Mouse (Mus musculus): Measurements from ENCODE around the gene Elovl6.

Elovl6 gene

DNA sequence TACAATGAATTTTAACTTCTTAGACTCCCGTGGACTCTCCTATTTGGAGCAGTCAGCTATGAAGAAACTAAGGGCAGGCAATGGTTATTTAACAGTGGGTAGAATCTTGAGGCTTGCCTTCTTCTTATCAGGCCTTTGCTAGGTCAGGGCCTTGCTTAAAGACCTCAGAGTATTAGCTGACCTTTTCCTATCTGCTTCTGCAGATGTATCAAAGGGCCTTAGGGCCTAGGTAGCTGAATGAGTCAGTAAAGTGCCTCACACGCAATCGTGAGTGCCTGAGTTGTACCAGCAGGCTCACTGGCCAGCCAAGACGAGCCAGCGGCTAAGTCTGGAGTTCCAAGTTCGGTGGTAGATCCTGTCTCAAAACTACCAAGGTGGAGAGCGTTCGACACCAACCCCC is 33.3 kb downstream of the Elovl6 start:
- no peak for DNase-seq (ENCODE audit: low read depth, low spot score)

DNA sequence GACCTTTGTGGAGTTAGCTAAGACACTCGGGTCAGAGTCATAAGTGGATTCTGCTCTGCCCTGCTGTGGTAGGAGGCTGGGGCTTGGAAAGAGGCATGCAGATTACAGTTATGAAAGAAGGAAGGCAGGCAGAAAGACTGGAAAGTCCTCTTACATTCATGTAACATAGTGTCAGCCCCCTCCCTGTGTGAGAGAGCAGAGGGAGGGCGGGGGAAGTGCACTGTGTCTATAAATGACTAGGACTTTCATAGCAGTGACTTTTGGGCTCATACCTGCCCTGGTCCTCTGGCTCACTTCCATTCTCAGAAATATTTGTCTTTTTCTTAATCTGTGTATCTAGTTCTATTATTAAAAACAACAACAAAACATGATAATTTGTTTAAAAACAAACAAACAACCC is 33.9 kb downstream of the Elovl6 start:
- DNase-seq (ENCODE audit: low read depth, low spot score), result no peak

DNA sequence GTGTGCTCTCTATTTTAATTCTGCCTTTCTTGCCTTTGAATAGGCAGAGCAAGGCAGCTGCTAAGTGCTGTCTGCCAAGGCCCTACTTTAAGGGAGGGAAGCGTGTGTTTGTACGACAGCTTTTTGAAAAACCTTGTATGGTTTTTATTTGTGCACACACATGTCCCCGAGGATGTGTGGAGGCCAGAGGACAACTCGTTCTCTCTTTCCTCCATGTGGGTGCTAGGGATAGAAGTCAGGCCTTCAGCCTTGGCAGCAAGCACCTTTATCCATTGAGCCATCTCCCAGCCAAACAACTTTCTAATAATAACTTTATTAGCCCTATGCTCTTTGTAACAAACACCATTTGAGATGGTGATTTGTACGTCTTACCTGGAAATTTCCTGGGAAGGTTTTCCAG is 34.7 kb downstream of the Elovl6 start:
- no peak for DNase-seq (ENCODE audit: low read depth, low spot score)

DNA sequence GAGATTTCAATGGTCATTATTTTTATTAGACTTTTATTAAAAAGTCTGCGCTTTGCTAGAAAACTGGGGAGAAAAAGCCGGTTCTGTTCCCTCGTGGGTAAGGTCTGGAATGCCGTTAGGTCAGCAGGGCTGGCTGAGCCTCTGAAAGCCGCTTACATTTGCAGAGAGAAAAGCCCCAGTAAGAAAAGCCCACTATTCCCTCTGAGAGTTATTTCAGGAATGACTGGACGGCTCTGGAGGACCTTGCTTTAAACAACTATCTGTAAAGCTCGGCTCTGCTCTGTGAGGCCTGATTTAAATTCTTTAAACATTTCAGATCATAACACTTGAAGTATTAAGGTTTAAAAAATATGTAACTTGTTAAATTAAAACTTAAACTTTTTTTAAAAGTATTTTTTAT is 36.4 kb downstream of the Elovl6 start:
- no peak for DNase-seq (ENCODE audit: low read depth, low spot score)

DNA sequence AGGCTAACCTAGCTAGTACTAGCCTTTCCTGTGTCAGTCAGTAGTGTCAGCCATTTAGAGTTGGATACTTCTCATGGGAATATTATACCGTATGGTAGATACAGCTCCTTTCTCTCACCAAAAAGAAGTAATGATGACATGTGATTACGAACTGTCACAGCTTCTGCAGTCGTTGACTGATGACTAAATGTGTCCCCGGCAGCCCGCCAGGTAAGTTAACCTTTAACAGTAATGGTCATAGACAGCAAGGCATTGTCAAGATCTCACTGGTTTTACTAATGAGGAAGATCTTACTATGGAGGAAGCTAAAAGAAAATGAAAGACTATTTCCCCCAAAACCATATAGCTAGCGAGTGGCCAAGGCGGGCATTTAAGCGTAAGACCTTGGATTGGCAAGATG is 38.8 kb downstream of the Elovl6 start:
- no peak for DNase-seq (ENCODE audit: low read depth, low spot score)

DNA sequence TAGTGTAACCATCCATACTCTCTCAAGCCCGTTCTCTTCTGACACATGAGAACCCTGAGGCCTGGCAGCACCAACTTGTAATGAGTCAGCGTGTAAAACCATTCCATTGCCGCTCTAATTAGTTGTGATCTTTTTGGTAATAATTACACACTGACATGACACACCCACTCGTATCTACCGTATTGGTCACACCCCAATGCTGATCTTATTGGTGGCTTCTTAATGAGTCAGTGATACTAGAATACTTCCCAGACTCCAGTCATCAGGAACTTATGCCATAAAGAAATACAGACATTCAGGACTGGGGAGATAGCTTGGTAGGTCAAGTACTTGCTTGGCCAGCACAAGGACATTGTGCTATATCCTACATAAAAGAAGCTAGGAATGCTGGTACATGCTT is 39.5 kb downstream of the Elovl6 start:
- no peak for DNase-seq (ENCODE audit: low read depth, low spot score)

DNA sequence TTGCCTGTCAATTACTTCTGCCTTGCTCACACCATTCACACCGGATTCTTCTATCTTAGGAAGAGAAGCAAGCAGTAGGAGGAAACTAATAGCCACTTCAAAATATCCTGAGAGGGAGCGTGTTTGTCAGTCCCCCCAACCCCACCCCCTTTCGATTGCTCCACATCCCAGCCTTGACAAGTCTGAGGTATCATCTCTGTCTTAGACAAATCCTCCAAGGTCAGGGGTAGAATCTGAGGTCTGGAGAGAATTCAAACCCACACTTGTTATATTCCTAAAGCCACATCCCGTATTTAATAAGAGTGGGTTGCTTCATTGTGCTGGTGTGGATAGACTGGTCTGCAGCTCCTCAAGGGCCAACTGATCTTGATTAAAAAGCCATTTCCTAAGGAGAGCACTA is 40.8 kb downstream of the Elovl6 start:
- DNase-seq (ENCODE audit: low read depth, low spot score), result no peak

DNA sequence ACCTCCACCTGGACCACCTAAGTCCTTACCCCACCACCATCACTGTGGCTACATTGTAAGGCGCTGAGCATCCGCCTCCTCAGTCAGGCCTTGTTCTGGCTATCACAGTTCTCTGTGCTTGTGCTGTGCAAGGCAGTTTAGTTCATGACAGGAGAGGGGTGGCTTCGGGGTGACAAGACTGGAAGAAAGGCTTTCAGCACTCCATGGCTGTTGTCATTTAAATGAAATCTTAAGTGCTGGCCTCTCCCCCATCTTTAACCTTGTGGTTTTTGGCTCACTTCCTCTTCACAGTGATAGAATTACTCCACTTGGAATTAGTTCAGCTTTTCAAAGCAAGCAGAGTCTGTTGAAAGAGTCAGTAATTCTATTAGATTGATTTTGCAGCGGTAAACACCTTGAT is 41.5 kb downstream of the Elovl6 start:
- no peak for DNase-seq (ENCODE audit: low read depth, low spot score)

DNA sequence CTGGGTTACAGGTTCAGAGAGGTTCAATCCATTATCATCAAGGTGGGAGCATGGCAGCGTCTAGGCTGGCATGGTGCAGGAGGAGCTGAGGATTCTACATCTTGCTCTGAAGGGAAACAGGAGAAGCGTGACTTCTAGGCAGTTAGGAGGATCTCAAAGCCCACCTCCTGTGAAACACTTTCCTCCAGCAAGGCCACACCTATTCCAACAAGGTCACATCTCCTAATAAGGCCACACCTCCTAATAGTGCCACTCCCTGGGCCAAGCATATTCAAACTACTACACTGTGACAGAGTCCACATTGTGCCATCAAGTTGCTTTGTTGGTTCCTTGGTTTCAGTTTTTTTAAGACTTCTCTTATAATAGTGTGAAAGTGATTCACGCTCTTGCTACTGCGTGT is 42.9 kb downstream of the Elovl6 start:
- DNase-seq (ENCODE audit: low read depth, low spot score), result no peak

DNA sequence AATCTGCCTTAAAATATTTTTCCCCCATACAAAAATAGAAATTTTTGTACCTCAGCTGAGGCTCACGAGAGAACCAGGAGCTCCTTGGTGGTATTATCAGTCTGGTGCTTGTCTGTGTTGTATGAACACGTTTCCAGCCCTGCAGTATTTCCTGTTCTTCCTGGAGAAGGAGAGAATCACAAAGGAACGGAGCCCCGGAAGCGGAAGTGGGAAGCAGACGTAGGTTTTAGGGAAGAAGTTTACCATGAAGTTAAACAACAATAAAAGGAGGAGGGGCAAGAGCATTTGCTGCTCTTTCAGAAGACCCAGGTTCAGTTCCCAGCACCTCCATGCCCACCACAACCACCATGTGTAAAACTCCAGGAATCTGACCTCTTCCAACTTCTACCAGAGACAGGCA is 44.4 kb downstream of the Elovl6 start:
- DNase-seq (ENCODE audit: low read depth, low spot score), result no peak

DNA sequence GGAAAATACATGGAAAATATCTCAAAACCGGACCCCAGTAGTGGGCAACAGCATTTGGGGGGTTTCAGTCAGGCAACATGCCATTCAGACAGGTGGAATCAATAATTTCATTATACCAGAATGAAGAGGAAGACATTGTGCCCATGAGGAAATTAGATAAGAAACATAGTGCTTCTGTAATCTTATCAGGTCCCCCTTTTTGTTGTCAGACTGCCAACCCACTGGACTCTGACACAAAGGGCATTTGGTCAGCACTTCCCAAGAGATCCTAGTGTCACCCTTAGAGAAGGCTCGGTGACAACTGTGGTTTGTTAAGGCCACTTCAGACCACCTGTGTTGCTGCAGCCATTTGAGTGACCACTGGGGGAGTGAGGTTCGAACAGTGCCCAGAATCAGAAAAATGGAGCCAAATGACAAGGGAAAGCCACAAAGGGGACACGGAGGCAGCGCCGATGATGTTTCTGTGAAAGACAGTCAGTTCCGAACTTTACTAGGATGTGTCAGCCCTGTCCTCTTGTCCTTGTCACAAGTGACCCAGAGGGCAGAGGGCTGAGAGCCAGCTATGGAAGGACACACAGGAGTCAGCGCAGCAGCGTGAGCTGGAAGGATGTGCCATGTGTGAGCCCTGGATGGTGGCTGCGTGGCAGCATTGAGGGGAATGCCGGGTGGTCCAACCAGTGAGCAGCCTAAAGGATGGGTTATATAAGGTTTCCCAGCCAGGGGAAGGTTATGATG is 46.8 kb downstream of the Elovl6 start:
- DNase-seq (ENCODE audit: low read depth, low spot score), result no peak

DNA sequence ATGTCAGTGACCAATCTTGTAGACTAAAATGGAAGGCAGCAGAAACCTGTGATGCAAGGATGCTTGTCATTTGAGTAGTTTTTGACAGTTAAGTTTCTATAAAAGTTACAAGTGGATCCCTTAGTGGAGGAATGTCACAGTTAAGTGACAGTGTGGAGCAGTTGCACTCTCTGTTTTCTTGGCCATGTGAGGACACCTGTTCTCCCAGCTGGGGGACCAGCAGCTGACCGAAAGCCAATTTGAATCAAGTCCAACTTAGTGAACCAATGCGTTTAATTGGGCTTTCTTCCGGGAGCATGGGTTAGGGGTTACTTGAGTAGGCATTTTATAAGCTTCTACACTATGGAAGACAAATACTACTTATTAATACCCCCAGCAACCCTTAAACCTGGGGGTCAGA is 48.9 kb downstream of the Elovl6 start:
- no peak for DNase-seq (ENCODE audit: low read depth, low spot score)

DNA sequence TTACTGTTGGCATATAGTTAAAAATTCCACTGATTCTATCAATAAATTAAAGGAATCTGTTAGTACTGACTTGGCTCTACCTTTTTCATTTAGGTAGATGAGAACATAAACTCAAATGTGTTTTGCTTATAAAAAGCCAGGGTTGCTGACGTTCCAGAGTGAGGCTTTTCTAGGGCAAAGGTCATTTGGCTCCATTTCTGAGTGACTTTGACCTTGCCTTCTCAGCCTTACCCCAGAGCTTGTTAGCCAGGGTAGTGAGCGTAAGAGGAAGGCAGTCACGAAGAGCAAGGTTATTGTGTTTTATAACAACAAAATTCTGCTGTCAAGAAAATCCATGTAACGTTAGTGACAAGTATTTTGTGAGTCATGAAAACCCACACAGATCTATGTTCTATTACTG is 50.3 kb downstream of the Elovl6 start:
- DNase-seq (ENCODE audit: low read depth, low spot score), result no peak

DNA sequence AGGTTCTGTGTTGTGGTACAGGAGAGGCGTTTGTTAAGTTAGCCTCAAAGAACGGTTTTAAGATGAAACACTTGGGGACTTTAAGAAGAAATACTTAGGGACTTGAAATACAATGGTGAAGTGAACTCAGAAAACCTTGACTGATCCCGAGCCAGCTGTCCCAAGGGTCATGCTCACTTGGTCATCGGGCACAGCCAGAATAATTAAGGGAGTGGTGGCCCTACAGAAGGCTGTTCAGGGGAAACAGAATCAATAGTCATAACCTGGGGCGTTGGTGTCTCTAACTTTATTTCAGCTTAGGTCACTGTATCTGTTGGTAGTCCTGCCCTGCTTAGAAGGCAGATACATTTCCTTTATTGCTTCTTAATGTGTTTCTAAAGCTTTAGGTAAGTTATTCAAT is 51.1 kb downstream of the Elovl6 start:
- no peak for DNase-seq (ENCODE audit: low read depth, low spot score)

DNA sequence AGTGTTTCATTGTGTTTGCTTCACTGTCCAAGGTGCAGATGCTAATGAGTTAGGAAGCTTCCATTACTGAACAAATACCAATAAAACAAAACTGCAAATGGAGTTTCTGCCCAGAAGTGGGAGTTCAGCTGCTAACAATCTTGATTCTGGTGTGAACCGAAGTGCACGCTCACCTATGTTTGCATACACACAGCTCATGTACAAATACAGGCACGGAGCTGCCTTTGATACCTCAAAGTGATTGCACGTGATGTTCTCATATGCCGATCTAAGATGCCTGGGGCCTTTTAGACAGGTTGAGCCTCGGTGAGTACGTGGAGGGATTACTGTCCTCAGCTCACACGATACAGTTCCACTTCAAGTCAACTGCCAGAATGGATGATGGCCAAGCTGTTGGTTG is 55.8 kb downstream of the Elovl6 start:
- DNase-seq (ENCODE audit: low read depth, low spot score), result no peak

DNA sequence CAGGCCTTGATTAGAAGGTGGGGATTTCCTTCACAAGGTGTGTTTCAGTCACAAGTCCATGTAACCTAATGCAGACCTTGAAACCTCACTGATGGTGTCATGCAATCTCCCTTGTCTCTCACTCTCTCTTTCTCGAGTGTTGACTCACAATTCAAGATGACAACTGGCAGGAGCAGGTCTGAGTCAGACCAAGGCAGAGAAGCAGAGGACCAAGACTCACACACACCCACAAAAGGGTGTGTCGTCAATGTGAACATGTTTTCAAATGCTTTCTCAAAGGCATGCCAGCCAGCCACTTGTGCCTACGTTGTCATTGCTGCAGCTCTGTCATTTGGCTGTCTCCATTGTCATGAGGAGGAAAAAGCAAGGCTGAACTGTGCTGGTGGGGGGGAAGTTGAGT is 56.6 kb downstream of the Elovl6 start:
- no peak for DNase-seq (ENCODE audit: low read depth, low spot score)

DNA sequence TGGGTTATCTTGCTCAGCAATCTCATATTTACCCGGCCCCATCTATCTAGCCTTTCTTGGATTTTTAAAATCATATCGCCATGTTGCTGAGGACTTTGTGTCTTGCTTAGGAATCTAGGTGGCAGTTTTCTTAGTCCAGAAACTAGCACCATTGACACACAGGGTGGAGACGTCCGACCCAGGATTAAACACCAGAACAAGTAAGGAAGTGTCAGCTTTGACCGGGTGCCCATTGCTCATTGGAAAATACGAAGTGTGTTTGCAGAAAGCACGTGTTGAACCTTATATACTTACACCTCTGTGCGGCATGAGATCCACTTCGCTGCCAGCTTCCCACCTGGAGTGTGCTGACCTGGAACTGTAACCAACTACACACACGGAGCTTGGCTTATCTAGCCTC is 57.5 kb downstream of the Elovl6 start:
- no peak for DNase-seq (ENCODE audit: low read depth, low spot score)

DNA sequence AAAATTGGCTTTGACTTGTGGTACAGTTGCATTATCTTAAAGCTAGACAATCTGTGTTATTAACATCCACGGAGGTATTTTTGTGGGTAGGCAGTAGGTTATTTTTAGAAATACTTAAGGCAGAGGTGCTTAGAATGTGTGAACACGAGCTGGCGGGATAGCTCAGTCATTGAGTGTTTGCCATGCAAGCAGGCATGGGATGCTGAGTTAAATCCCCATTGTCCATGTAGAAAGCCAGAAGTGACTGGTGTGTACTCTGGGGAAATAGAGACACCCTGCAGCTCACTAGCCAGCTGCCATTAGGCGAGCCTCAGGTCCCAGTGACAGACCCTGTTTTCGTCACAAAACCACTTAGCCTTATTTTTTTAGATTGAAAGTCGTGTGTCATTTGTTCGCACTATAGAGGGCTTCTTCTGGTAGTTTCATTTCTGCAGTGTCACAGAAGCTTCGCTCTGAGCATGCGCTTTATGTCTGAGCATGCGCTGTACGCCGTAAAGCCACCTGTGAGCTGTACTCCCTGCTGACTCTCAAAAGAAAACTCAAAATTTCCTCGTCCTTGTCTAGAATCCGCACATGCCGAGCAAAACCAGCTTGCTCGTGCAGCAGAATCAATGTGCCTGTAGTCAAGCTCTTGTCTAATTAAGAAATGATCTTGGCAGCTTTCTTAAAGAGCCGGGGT is 58.5 kb downstream of the Elovl6 start:
- DNase-seq (ENCODE audit: low read depth, low spot score), result peak; percentile 39

DNA sequence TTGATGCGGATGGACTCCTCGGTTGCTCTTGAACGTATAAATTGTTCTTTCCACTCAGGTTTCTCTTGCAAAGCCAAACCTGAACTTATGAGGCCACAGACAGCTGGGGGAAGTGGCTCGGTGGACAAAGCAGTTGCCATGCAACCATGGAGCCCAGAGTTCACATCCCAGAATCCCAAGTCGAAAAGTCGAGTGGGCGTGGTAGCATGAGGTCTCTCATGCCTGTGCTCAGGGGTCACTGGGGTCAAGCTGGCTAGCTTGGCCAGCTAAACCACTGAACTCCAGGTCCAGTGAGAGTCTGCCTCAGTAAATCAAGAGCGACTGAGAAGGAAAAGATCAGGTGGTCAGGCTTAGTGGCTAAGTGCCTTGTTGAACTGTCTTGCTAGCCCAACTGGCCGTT is 59.1 kb downstream of the Elovl6 start:
- no peak for DNase-seq (ENCODE audit: low read depth, low spot score)

DNA sequence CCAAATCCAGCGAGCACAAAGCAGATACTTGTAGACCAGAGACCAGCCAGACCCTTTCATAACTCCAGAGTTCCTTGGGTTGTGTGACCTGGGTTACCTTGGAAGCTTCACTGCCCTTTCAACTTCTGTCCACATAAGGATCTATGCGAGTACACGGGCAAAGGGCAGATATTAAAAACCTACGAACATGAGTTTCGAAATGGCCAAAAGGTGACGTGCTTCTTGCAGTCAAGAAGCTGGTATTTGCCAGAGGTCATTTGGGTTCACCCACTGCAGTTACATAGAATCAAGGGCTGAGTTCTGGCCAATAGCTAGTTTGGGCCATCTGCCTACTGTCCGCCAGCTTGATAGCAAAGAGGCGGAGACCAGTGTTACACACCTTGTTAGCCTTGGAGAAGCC is 59.6 kb downstream of the Elovl6 start:
- DNase-seq (ENCODE audit: low read depth, low spot score), result no peak

DNA sequence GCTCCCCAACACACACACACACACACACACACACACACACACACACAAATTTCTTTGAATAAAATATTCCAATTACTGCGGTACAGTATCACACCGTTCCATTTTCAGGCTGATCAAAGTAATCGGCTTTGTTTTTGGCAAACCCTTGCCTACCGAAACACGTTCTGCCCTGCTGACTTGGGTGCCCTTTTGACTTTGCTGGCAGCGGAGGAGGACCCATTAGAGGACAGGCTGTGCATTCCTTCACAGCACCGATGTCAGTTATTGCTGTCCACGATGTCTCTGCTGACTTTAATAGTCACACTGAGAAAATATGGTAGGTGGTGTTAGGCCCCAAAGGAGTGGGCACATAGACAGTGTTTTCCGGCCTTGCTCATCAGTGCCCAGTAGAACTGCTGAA is 60.8 kb downstream of the Elovl6 start:
- no peak for DNase-seq (ENCODE audit: low read depth, low spot score)

DNA sequence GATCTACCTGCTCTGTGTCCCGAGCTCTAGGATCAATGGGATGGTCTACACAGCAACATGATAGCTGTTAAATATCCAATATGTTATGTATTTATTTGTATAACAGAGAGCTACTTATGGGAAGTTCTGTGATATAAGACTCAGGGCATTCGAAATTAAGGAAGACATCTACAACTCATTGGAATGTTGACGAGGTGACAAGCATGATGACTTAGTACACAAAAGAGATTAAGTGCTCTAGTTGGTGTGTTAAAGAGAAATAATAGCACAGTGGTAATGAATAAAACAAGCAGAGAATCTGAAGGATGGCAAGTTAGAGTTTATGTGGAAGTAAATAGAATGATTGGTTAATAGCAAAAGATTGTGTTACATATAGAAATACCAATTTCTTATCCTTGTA is 61.6 kb downstream of the Elovl6 start:
- DNase-seq (ENCODE audit: low read depth, low spot score), result no peak

DNA sequence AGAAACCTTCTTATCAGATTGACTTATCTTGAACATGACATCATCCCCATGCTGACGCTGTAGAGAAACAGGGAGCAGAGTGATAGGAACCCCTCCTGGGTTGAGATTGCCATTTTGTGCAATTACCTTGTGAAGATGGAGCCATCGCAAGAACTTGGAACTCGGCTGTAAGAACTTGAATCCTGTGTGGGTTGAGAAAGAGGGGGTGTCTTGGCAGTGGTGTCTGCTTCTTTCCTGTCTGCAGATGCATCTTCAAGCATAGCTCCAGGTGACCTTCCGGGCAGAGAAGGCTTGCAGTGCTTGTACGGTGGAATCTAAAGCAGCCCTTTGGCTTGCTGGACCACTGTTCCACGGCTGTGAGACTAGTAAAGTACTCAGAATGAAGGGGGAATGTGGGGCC is 63.9 kb downstream of the Elovl6 start:
- DNase-seq (ENCODE audit: low read depth, low spot score), result no peak

DNA sequence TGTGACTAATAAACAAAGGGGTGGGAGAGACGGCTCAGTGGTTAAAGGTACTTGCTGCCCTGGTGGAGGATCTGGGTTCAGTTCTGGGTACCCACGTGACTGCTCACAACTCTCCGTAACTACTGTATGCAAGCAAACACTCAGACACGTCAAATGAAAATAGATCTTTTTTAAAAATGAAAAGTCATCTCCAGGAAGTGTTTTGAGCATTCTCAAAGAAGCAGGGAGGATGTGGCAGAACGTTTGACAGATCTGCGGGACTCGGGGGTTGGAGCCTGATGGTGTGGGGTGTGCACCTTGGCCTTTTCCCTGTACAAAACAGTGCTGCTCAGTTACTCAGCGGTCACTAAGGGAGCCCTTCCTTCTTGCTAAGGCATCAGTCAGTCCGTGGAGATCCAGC is 70.1 kb downstream of the Elovl6 start:
- DNase-seq (ENCODE audit: low read depth, low spot score), result no peak

Data from retina, adult 2 months (tissue).